Mouse (Mus musculus): ENCODE results near the gene Pex13.

DNA sequence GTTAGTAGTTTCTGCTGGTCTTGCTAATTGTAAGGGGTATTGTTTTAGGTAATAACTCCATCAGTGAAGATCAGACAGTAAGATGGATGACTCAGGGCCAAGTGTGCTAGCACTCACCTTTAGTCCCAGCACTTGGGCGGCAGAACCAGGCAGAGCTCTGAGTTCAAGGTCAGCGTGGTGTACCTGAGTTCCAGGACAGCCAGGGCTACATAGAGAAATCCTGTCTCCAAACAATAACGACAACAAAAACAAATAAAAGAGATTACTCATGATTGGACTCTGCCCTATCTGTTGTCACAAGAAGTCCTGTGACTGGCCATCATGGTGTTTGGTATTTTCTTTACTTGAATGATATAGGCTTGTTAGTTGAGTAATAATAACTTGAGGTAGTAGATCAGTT is 36.1 kb upstream of the Pex13 start:
- TF ChIP-seq EP300 (IDR thresholded peaks at IDR 0.05; ENCODE audit: low read depth) (no peak), CTCF (IDR thresholded peaks at IDR 0.05; ENCODE audit: low read depth) (no peak)
